Mouse (Mus musculus): ENCODE results near the gene Gcnt4. TPM values are rescaled to one million over a fixed set of nuclear protein-coding genes. Genes with fewer than 3 reads are reported as not detected.

Gene Gcnt4
- not detected for polyA plus RNA-seq (2017; shearing (Covaris generic))

GRCm38 (mm10) chr13:96923999-96924961 lies at the start of gene Gcnt4:
Gene Gcnt4, plus strand, starts transcription at chr13:96924689.

Other genes starting within 250 kb of the Gcnt4 start
- gene Ankrd31, start 176.4 kb upstream of the Gcnt4 start, polyA plus RNA-seq (2017; shearing (Covaris generic)), result not detected
- gene 1700029F12Rik, start 109.7 kb downstream of the Gcnt4 start, polyA plus RNA-seq (2017; shearing (Covaris generic)), result not detected
- 0.35 TPM for gene Fam169a, start 142.6 kb downstream of the Gcnt4 start, polyA plus RNA-seq (2017; shearing (Covaris generic))
- 5.6 TPM for gene Gm6169, start 174.5 kb downstream of the Gcnt4 start, polyA plus RNA-seq (2017; shearing (Covaris generic))
- 50.4 TPM for gene Gfm2, start 213.2 kb downstream of the Gcnt4 start, polyA plus RNA-seq (2017; shearing (Covaris generic))
- 103 TPM for gene Nsa2, start 213.2 kb downstream of the Gcnt4 start, polyA plus RNA-seq (2017; shearing (Covaris generic))